Mouse (Mus musculus) urinary bladder, adult 18-20 months (tissue): ENCODE measurements at regions not wholly inside any gene's neighbourhood (a gene's known extent, or its start where the extent isn't known, plus 50 kb on each side); places are given as distances from the start of the nearest gene placed in this dataset.

Experiments used
- DNase-seq, 2 experiments: peaks; one replicate each; pipeline ENCODE4 v3.0.0; 2022; ENCODE audit warnings: low spot score in 2 of 2, mixed read lengths in 2 of 2

GRCm38 (mm10) chr15:38569011-38569640 is 1143.8 kb downstream of the 4930447A16Rik start:
- no peak for DNase-seq

GRCm38 (mm10) chr15:38570144-38570543 is 1144.8 kb downstream of the 4930447A16Rik start:
- DNase-seq, result no peak

GRCm38 (mm10) chr15:38570735-38571134 is 1145.4 kb downstream of the 4930447A16Rik start:
- peak in 1 of 2 experiments; percentile 37 for DNase-seq

GRCm38 (mm10) chr15:38572652-38573051 is 1147.3 kb downstream of the 4930447A16Rik start:
- DNase-seq, result no peak

- no peak for DNase-seq
Measured at GRCm38 (mm10) chr15:38574447-38574846, 1149.1 kb downstream of the 4930447A16Rik start.

GRCm38 (mm10) chr15:38575254-38575653 is 1149.9 kb downstream of the 4930447A16Rik start:
- no peak for DNase-seq

- no peak for DNase-seq
Measured at GRCm38 (mm10) chr15:38577691-38578090, 1152.3 kb downstream of the 4930447A16Rik start.

- no peak for DNase-seq
Measured at GRCm38 (mm10) chr15:38579481-38579880, 1154.1 kb downstream of the 4930447A16Rik start.

GRCm38 (mm10) chr15:38583500-38583899 is 1158.1 kb downstream of the 4930447A16Rik start:
- no peak for DNase-seq

- no peak for DNase-seq
Measured at GRCm38 (mm10) chr15:38584425-38584824, 1159.1 kb downstream of the 4930447A16Rik start.

- DNase-seq, result no peak
Measured at GRCm38 (mm10) chr15:38585610-38586009, 1160.3 kb downstream of the 4930447A16Rik start.

- DNase-seq, result no peak
Measured at GRCm38 (mm10) chr15:38586594-38586993, 1161.2 kb downstream of the 4930447A16Rik start.

GRCm38 (mm10) chr15:38588268-38588667 is 1162.9 kb downstream of the 4930447A16Rik start:
- no peak for DNase-seq

GRCm38 (mm10) chr15:38589010-38589409 is 1163.7 kb downstream of the 4930447A16Rik start:
- DNase-seq, result no peak

- no peak for DNase-seq
Measured at GRCm38 (mm10) chr15:38589675-38590074, 1164.3 kb downstream of the 4930447A16Rik start.

GRCm38 (mm10) chr15:38594095-38594494 is 1168.7 kb downstream of the 4930447A16Rik start:
- no peak for DNase-seq

GRCm38 (mm10) chr15:38594747-38595146 is 1169.4 kb downstream of the 4930447A16Rik start:
- no peak for DNase-seq

GRCm38 (mm10) chr15:38595820-38596219 is 1170.5 kb downstream of the 4930447A16Rik start:
- DNase-seq, result no peak

GRCm38 (mm10) chr15:38597458-38597857 is 1172.1 kb downstream of the 4930447A16Rik start:
- no peak for DNase-seq

- no peak for DNase-seq
Measured at GRCm38 (mm10) chr15:38601436-38601835, 1176.1 kb downstream of the 4930447A16Rik start.

- no peak for DNase-seq
Measured at GRCm38 (mm10) chr15:38602187-38602870, 1177.0 kb downstream of the 4930447A16Rik start.

- DNase-seq, result no peak
Measured at GRCm38 (mm10) chr15:38603918-38604317, 1178.6 kb downstream of the 4930447A16Rik start.

- DNase-seq, result no peak
Measured at GRCm38 (mm10) chr15:38607368-38607767, 1182.0 kb downstream of the 4930447A16Rik start.
